12 mouse cellular contexts compared by ENCODE assay signal in the genomic region with DNA sequence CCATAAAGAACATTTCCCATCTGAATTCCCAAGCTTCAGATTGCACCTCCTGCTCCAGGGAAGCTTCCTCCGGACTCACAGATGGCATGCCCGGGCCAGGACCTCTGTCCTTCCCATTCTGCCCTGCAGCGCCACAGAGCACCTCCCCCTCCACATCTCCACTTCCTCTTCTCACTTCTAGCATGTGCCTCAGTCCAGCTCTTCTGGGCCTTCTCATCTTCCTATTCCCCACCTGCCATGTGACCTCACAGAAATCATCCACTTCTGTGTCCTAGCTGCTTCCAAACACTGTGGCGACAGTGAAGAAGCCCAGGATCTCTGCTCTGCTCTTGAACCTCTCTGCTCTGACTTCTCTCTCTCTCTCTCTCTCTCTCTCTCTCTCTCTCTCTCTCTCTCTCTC.
A peak's percentile ranks its signal among the peaks of the same experiment; 100 is the strongest.
DNase-seq lines count a peak whose midpoint lies in the region; ATAC-seq lines count a peak whose summit lies in the region.
"Had no signal": no experiment of that assay in that cellular context is flagged by ENCODE, and none has a peak within 500 bp of the region (broad histone marks: within the 10 kb centered on the region; RNA-seq: fewer than 3 reads in every experiment).

No protein-coding gene starts in this region.

- WGBS in neural tube, embryonic 14.5 days: 72% methylated on average over 4 of the region's 4 CpGs
- 58% methylated on average over 4 of the region's 4 CpGs for WGBS in intestine, embryonic 16.5 days

- no peaks in the 10 kb centered on the region for H3K27me3 ChIP-seq in neural tube, embryonic 14.5 days (ENCODE audit: control insufficient read depth, insufficient read depth, low read length)
- H3K27me3 ChIP-seq in intestine, embryonic 16.5 days (replicated peaks; ENCODE audit: control insufficient read depth, insufficient read depth, low read length): no peaks in the 10 kb centered on the region
- H3K27me3 ChIP-seq: embryonic facial prominence, embryonic 15.5 days had no signal

- ATAC-seq in neural tube, embryonic 14.5 days (ENCODE audit: low read depth): no peak
- peak; percentile 99 for ATAC-seq in granulocyte monocyte progenitor cell, adult 5-6 weeks (replicated peaks; ENCODE audit: poor library complexity, severe bottlenecking)
- ATAC-seq in megakaryocyte progenitor cell, adult 5-6 weeks (replicated peaks; ENCODE audit: poor library complexity): peak; percentile 99
- ATAC-seq in intestine, embryonic 16.5 days: no peak
- ATAC-seq: lung, postnatal 0 days had no signal

- H3K9me3 ChIP-seq in neural tube, embryonic 14.5 days (ENCODE audit: control insufficient read depth, low read length): no peaks in the 10 kb centered on the region
- H3K9me3 ChIP-seq in intestine, embryonic 16.5 days (ENCODE audit: control insufficient read depth, low read length): no peaks in the 10 kb centered on the region
- H3K9me3 ChIP-seq: embryonic facial prominence, embryonic 15.5 days had no signal

- H3K9ac ChIP-seq in neural tube, embryonic 14.5 days (replicated peaks; ENCODE audit: low read depth, low read length): no peak overlapping the region
- no peak overlapping the region for H3K9ac ChIP-seq in intestine, embryonic 16.5 days (ENCODE audit: low read depth, low read length)
- H3K9ac ChIP-seq: embryonic facial prominence, embryonic 15.5 days had no signal

- peak; percentile 19 for DNase-seq in heart, adult 8-10 months (ENCODE audit: low spot score)
- DNase-seq in heart, postnatal 4 days: no peak
- no peak for DNase-seq in neural tube, embryonic 10.5 days (ENCODE audit: extremely low spot score, low spot score)
- no peak for DNase-seq in urinary bladder, adult 18-20 months (ENCODE audit: low spot score in 2 of 2)
- DNase-seq: gastrocnemius, postnatal 25 days had no signal

- no peak overlapping the region for H3K4me2 ChIP-seq in neural tube, embryonic 14.5 days (ENCODE audit: low read depth, low read length)
- H3K4me2 ChIP-seq in intestine, embryonic 16.5 days (ENCODE audit: low read depth, low read length): no peak overlapping the region
- H3K4me2 ChIP-seq: embryonic facial prominence, embryonic 15.5 days had no signal

- no peak overlapping the region for H3K4me3 ChIP-seq in neural tube, embryonic 14.5 days (ENCODE audit: low read depth, low read length)
- H3K4me3 ChIP-seq in intestine, embryonic 16.5 days (ENCODE audit: low read length): no peak overlapping the region
- H3K4me3 ChIP-seq: embryonic facial prominence, embryonic 15.5 days had no signal

- no peaks in the 10 kb centered on the region for H3K36me3 ChIP-seq in neural tube, embryonic 14.5 days (ENCODE audit: control insufficient read depth, insufficient read depth, low read length)
- no peaks in the 10 kb centered on the region for H3K36me3 ChIP-seq in intestine, embryonic 16.5 days (ENCODE audit: control insufficient read depth, insufficient read depth, low read length)
- H3K36me3 ChIP-seq: embryonic facial prominence, embryonic 15.5 days; G1E had no signal

- 0 out of 2 replicates have a peak overlapping the region, but pooled peaks have one; percentile 4 for H3K27ac ChIP-seq in neural tube, embryonic 14.5 days (ENCODE audit: low read depth, low read length)
- no peak overlapping the region for H3K27ac ChIP-seq in intestine, embryonic 16.5 days (ENCODE audit: low read length)

- peaks cover 23% of the 10 kb centered on the region for H3K4me1 ChIP-seq in neural tube, embryonic 14.5 days (ENCODE audit: control insufficient read depth, insufficient read depth, low read length)
- H3K4me1 ChIP-seq in intestine, embryonic 16.5 days (ENCODE audit: control insufficient read depth, insufficient read depth, low read length): 0 out of 2 replicates have a peak, but pooled peaks cover 4% of the 10 kb centered on the region

Comparison
In these comparisons a context has a peak if more than half of its experiments do, and no peak if none do; other contexts are left out.
1. ATAC-seq: peak in granulocyte monocyte progenitor cell, adult 5-6 weeks (single experiment) and megakaryocyte progenitor cell, adult 5-6 weeks (single experiment); none in neural tube, embryonic 14.5 days (single experiment) and intestine, embryonic 16.5 days (single experiment).